Mouse (Mus musculus) heart, embryonic 16.5 days (tissue): ENCODE results near the gene Fam227a. TPM values are rescaled to one million over a fixed set of nuclear protein-coding genes. Genes with fewer than 3 reads are reported as not detected.

Experiments used
- ATAC-seq: fragments of 200-750 bp; cut with Nextera tagmentation; replicated peaks from 2 replicates; pipeline ENCODE4 v1.8.0; 2017; ENCODE audit warnings: moderate number of reproducible peaks; ENCODE audit not compliant: insufficient read depth, low FRiP score; ENCODE audit errors: extremely low read depth
- H3K27ac ChIP-seq: fragments of 300-500 bp; sonication (generic); 2 replicates; pipeline ENCODE4 v1.5.1; 2014; ENCODE audit warnings: mild to moderate bottlenecking, low read length, control low read depth, moderate library complexity
- H3K27me3 ChIP-seq: fragments of 300-500 bp; sonication (generic); 2 replicates; pipeline ENCODE4 v1.6.1; 2014; ENCODE audit warnings: low read length, mixed read lengths; ENCODE audit not compliant: control insufficient read depth, insufficient read depth
- H3K36me3 ChIP-seq: fragments of 300-500 bp; sonication (generic); 2 replicates; pipeline ENCODE4 v1.6.1; 2014; ENCODE audit not compliant: control insufficient read depth, insufficient read depth
- H3K4me1 ChIP-seq: fragments of 300-500 bp; sonication (generic); 2 replicates; pipeline ENCODE4 v1.6.1; 2014; ENCODE audit warnings: low read length, mixed read lengths; ENCODE audit not compliant: control insufficient read depth, insufficient read depth
- H3K4me2 ChIP-seq: fragments of 300-500 bp; sonication (generic); 2 replicates; pipeline ENCODE4 v1.6.1; 2014; ENCODE audit warnings: low read depth, mild to moderate bottlenecking, control low read depth, low read length
- H3K4me3 ChIP-seq: fragments of 300-500 bp; sonication (generic); 2 replicates; pipeline ENCODE4 v1.5.1; 2014; ENCODE audit warnings: mild to moderate bottlenecking, control low read depth, low read length
- H3K9ac ChIP-seq: fragments of 300-500 bp; sonication (generic); 2 replicates; pipeline ENCODE4 v1.6.1; 2014; ENCODE audit warnings: low read length, control low read depth
- H3K9me3 ChIP-seq: fragments of 300-500 bp; sonication (generic); replicated peaks from 2 replicates; pipeline ENCODE4 v1.6.1; 2016; ENCODE audit warnings: low read length; ENCODE audit not compliant: control insufficient read depth
- WGBS: fragments of 180-500 bp; shearing (Covaris S2); extraction: QIAGEN DNeasy Blood & Tissue Kit; methylation state at CpG from one replicate; pipeline ENCODE4 v1.1.7; 2014; 5-methylcytosine and 5-hydroxymethylcytosine counted together
- microRNA-seq: library from miRNA; unstranded; fragments of <30 nt; microRNA quantifications from one replicate; pipeline ENCODE4, GENCODE M21; 2017
- polyA plus RNA-seq: library from polyadenylated mRNA; unstranded; fragments of >200 nt; fragmentation: Nextera tagmentation; extraction: Ambion mirVana; gene quantifications from 2 replicates; pipeline ENCODE4 v1.2.1, GENCODE M21; 2015

The Fam227a gene
- polyA plus RNA-seq, 1 experiment from 2014 or later, result 0.75 TPM

DNA sequence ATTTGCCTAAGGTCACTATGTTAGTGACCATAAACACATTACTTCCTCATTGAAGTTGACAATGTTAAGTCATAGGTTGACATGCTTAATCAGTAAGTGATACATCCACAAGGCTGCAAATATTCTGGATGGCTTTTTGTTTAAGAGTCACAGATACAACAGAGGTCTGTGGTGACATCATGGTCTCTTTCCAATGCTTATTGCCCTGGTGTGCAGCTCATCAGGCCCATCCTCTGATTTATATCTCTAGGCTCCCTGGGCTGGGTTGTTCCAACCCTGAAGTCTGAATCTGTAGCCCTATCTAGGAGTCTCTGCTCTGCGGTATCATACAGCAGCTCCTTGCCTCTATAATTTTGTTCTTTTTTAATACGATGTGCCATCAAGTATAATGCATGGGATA is 81.8 kb downstream of the Fam227a start:
- H3K4me1 ChIP-seq, result no peaks in the 10 kb centered on the region
- no peak overlapping the region for H3K9ac ChIP-seq
- WGBS, result 93% methylated on average over 2 of the region's 2 CpGs
- ATAC-seq, result no peak
- H3K27ac ChIP-seq, result no peak overlapping the region
- no peaks in the 10 kb centered on the region for H3K36me3 ChIP-seq
- no peak overlapping the region for H3K4me2 ChIP-seq
- H3K4me3 ChIP-seq, result no peak overlapping the region
- H3K9me3 ChIP-seq, result no peaks in the 10 kb centered on the region
- H3K27me3 ChIP-seq, result no peaks in the 10 kb centered on the region

DNA sequence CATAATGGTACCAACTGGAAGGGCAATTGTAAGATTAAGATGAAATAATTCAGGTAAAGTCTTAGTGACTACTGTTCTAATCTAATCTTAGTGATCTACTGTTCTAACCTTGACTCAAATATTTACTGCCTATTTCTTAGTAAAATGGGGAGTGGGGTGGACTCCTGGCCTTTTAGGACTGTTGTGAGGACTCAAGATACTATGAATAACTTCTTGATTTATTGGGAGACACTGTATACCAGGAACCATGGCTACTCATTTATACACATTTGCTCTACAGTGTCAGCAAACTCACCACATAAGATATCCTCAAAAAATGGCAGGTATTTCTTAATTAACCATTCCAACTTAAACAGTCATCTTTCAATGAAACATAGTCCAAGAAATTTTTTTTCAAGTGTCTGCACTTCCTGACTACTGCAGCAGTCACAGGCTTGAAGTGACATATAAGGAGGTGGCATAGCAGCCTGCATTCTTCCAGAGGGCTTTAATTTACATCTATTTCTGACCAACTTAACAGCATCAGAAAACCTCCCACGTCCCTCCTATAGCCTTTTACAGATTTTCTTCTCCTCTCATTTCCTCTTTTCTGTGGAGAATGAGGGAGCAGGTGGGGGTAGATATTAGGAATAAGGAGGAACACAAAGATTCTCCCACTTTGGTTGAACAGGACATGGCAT is 83.1 kb downstream of the Fam227a start:
- Histone ChIP-seq H3K4me1 (no peaks in the 10 kb centered on the region), H3K36me3 (no peaks in the 10 kb centered on the region), H3K9ac (no peak overlapping the region), H3K4me3 (no peak overlapping the region), H3K27ac (no peak overlapping the region), H3K4me2 (no peak overlapping the region), H3K9me3 (no peaks in the 10 kb centered on the region), H3K27me3 (no peaks in the 10 kb centered on the region)
- WGBS, result 46% methylated on average over 1 of the region's 1 CpGs
- ATAC-seq, result no peak

DNA sequence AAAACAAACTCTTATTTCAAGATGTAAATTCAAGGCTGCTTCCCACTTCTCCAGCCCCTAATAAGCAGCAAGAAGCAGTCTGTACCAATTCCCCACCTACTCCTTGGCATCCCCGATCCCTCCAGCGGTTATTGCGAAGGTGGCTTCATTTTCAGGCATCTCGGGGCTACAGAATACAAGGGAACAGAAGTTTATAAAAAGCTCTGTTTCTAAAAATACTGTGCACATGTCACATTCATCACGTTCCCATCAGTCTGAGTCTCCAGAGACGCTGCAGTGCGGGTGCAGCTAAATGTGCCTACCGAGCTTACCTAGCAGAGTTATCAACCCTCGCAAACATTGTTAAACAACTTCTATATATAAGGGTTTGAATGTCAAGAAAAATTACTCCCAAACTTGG is 96.3 kb downstream of the Fam227a start:
- H3K4me1 ChIP-seq, result peaks cover 9% of the 10 kb centered on the region; the same call in 1 of the 2 replicates
- WGBS, result 40% methylated on average over 9 of the region's 9 CpGs
- peak overlapping the region; percentile 21; the same call in 1 of the 2 replicates for H3K9ac ChIP-seq
- no peak; the same call in 1 of the 2 replicates for ATAC-seq
- no peaks in the 10 kb centered on the region for H3K27me3 ChIP-seq
- H3K4me2 ChIP-seq, result peak overlapping the region; percentile 50
- H3K9me3 ChIP-seq, result no peaks in the 10 kb centered on the region
- no peaks in the 10 kb centered on the region for H3K36me3 ChIP-seq
- H3K27ac ChIP-seq, result peak overlapping the region; percentile 68
- H3K4me3 ChIP-seq, result no peak overlapping the region; the same call in 1 of the 2 replicates

DNA sequence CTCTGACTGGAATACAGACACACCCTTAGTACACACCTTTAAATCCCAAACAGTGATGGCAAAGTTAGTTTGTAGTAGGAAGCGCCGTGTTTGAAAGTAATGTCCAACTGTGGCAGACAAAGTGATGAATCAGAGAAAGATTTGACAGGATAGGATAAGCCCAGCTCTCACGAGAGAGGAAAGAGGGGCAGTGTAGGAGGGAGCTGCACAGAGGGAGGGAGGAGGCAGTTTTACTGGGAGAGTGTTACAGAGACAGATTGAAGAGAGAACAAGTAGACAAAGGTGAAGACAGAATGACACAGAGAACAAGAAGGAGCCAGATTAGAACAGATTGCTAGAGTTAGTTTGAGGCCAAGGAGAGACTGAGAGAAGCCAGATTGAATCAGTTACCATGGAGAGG is 99.1 kb downstream of the Fam227a start:
- Histone ChIP-seq H3K4me3 (no peak overlapping the region), H3K4me2 (no peak overlapping the region), H3K27me3 (no peaks in the 10 kb centered on the region), H3K4me1 (peaks cover 9% of the 10 kb centered on the region; the same call in 1 of the 2 replicates), H3K9me3 (no peaks in the 10 kb centered on the region), H3K27ac (no peak overlapping the region), H3K9ac (no peak overlapping the region), H3K36me3 (no peaks in the 10 kb centered on the region)
- no peak for ATAC-seq
- WGBS, result 53% methylated on average over 3 of the region's 3 CpGs

Small RNA genes lying within 50 kb of the gene (microRNA-seq; reads per million reads assigned to microRNA genes)
- not detected for gene Gm27903

Other genes with a start within 250 kb of the Fam227a start
- gene Csnk1e, start 203.4 kb downstream of the Fam227a start, polyA plus RNA-seq, result 54.0 and 70.2 TPM in 2 replicates
- gene Kcnj4, start 153.7 kb downstream of the Fam227a start, polyA plus RNA-seq, result 0.22 and 0.44 TPM in 2 replicates
- gene Kdelr3, start 142.5 kb downstream of the Fam227a start, polyA plus RNA-seq, result 69.2 and 69.8 TPM in 2 replicates
- gene Ddx17, start 112.2 kb downstream of the Fam227a start, polyA plus RNA-seq, result 30.8 and 30.9 TPM in 2 replicates
- gene Dmc1, start 53.8 kb downstream of the Fam227a start, polyA plus RNA-seq, result 1.3 and 1.4 TPM in 2 replicates
- gene Cby1, start 243 bp upstream of the Fam227a start, polyA plus RNA-seq, result 59.5 and 59.8 TPM in 2 replicates
- 245 and 258 TPM in 2 replicates for gene Tomm22, start 11.9 kb upstream of the Fam227a start, polyA plus RNA-seq
- gene Josd1, start 29.0 kb upstream of the Fam227a start, polyA plus RNA-seq, result 22.3 and 23.2 TPM in 2 replicates
- gene Gtpbp1, start 31.9 kb upstream of the Fam227a start, polyA plus RNA-seq, result 29.4 and 30.3 TPM in 2 replicates
- 6.2 and 7.9 TPM in 2 replicates for gene Sun2, start 83.6 kb upstream of the Fam227a start, polyA plus RNA-seq
- gene Dnal4, start 118.9 kb upstream of the Fam227a start, polyA plus RNA-seq, result 43.5 and 45.3 TPM in 2 replicates
- gene Nptxr, start 145.8 kb upstream of the Fam227a start, polyA plus RNA-seq, result 2.2 and 2.8 TPM in 2 replicates
- not detected in 2 replicates for gene Npcd, start 175.3 kb upstream of the Fam227a start, polyA plus RNA-seq
- gene Cbx6, start 175.7 kb upstream of the Fam227a start, polyA plus RNA-seq, result 57.0 and 59.0 TPM in 2 replicates
- gene Apobec3, start 232.7 kb upstream of the Fam227a start, polyA plus RNA-seq, result 25.1 and 40.7 TPM in 2 replicates